Mouse (Mus musculus) kidney, embryonic 16.5 days (tissue): ENCODE measurements at regions not wholly inside any gene's neighbourhood (a gene's known extent, or its start where the extent isn't known, plus 50 kb on each side); places are given as distances from the start of the nearest gene placed in this dataset.

Source experiments
- ATAC-seq: fragments of 200-750 bp; cut with Nextera tagmentation; 2 replicates; pipeline ENCODE4 v1.8.0; 2017; ENCODE audit warnings: moderate TSS enrichment; ENCODE audit not compliant: low FRiP score, low TSS enrichment
- H3K27ac ChIP-seq: fragments of 300-500 bp; sonication (generic); 2 replicates; pipeline ENCODE4 v1.5.1; 2014; ENCODE audit warnings: low read length
- H3K27me3 ChIP-seq: fragments of 300-500 bp; sonication (generic); 2 replicates; pipeline ENCODE4 v1.6.1; 2014; ENCODE audit warnings: low read length, control low read depth, mixed read lengths; ENCODE audit not compliant: insufficient read depth
- H3K36me3 ChIP-seq: fragments of 300-500 bp; sonication (generic); 2 replicates; pipeline ENCODE4 v1.6.1; 2014; ENCODE audit warnings: low read length, control low read depth, mixed read lengths; ENCODE audit not compliant: insufficient read depth
- H3K4me1 ChIP-seq: fragments of 300-500 bp; sonication (generic); 2 replicates; pipeline ENCODE4 v1.6.1; 2014; ENCODE audit warnings: low read length, control low read depth, mixed read lengths; ENCODE audit not compliant: insufficient read depth
- H3K4me2 ChIP-seq: fragments of 300-500 bp; sonication (generic); replicated peaks from 2 replicates; pipeline ENCODE4 v1.6.1; 2014; ENCODE audit warnings: low read depth, low read length
- H3K4me3 ChIP-seq: fragments of 300-500 bp; sonication (generic); 2 replicates; pipeline ENCODE4 v1.5.1; 2014; ENCODE audit warnings: mild to moderate bottlenecking, low read length
- H3K9ac ChIP-seq: fragments of 300-500 bp; sonication (generic); replicated peaks from 2 replicates; pipeline ENCODE4 v1.6.1; 2014; ENCODE audit warnings: low read length
- H3K9me3 ChIP-seq: fragments of 300-500 bp; sonication (generic); 2 replicates; pipeline ENCODE4 v1.6.1; 2016; ENCODE audit warnings: low read length, control low read depth
- WGBS: fragments of 180-500 bp; shearing (Covaris S2); extraction: QIAGEN DNeasy Blood & Tissue Kit; methylation state at CpG from one replicate; pipeline ENCODE4 v1.1.7; 2014; 5-methylcytosine and 5-hydroxymethylcytosine counted together

GRCm38 (mm10) chr9:104444906-104445305 is 102.2 kb upstream of the Cpne4 start:
- Histone ChIP-seq H3K9me3 (no peaks in the 10 kb centered on the region), H3K9ac (no peak overlapping the region), H3K4me3 (no peak overlapping the region), H3K27me3 (no peaks in the 10 kb centered on the region), H3K4me1 (no peaks in the 10 kb centered on the region), H3K27ac (no peak overlapping the region), H3K4me2 (no peak overlapping the region), H3K36me3 (no peaks in the 10 kb centered on the region)
- ATAC-seq, result no peak
- WGBS, result 58% methylated on average over 5 of the region's 5 CpGs

- no peaks in the 10 kb centered on the region for H3K36me3 ChIP-seq
- no peak overlapping the region for H3K4me3 ChIP-seq
- no peaks in the 10 kb centered on the region for H3K9me3 ChIP-seq
- no peak overlapping the region for H3K4me2 ChIP-seq
- H3K9ac ChIP-seq, result no peak overlapping the region
- ATAC-seq, result no peak
- 64% methylated on average over 7 of the region's 7 CpGs for WGBS
- no peaks in the 10 kb centered on the region for H3K27me3 ChIP-seq
- no peaks in the 10 kb centered on the region for H3K4me1 ChIP-seq
- no peak overlapping the region for H3K27ac ChIP-seq
These were observed 103.8 kb upstream of the Cpne4 start for GRCm38 (mm10) chr9:104443236-104443635.

- Histone ChIP-seq H3K27ac (no peak overlapping the region), H3K4me2 (no peak overlapping the region), H3K9me3 (no peaks in the 10 kb centered on the region), H3K4me1 (peaks cover 14% of the 10 kb centered on the region; the same call in 1 of the 2 replicates), H3K4me3 (no peak overlapping the region), H3K9ac (no peak overlapping the region), H3K36me3 (no peaks in the 10 kb centered on the region), H3K27me3 (no peaks in the 10 kb centered on the region)
- 11% methylated on average over 5 of the region's 5 CpGs for WGBS
- ATAC-seq, result 0 out of 2 replicates have a peak, but pooled peaks have one; percentile 17
These were observed 75.5 kb upstream of the Acpp start for GRCm38 (mm10) chr9:104413021-104413420.

- H3K36me3 ChIP-seq, result no peaks in the 10 kb centered on the region
- H3K9ac ChIP-seq, result no peak overlapping the region
- no peaks in the 10 kb centered on the region for H3K9me3 ChIP-seq
- peaks cover 19% of the 10 kb centered on the region; the same call in 1 of the 2 replicates for H3K4me1 ChIP-seq
- no peak overlapping the region for H3K27ac ChIP-seq
- H3K4me2 ChIP-seq, result no peak overlapping the region
- no peak for ATAC-seq
- 2% methylated on average over 5 of the region's 5 CpGs for WGBS
- no peak overlapping the region for H3K4me3 ChIP-seq
- no peaks in the 10 kb centered on the region for H3K27me3 ChIP-seq
These were observed 72.7 kb upstream of the Acpp start for GRCm38 (mm10) chr9:104410211-104410610.

- Histone ChIP-seq H3K27me3 (no peaks in the 10 kb centered on the region), H3K9ac (peak overlapping the region; percentile 16; the same call in 1 of the 2 replicates), H3K9me3 (no peaks in the 10 kb centered on the region), H3K4me3 (peak overlapping the region; percentile 41), H3K4me1 (peaks cover 19% of the 10 kb centered on the region; the same call in 1 of the 2 replicates), H3K4me2 (peak overlapping the region; percentile 59), H3K36me3 (no peaks in the 10 kb centered on the region), H3K27ac (no peak overlapping the region)
- ATAC-seq, result no peak
- WGBS, result 19% methylated on average over 12 of the region's 12 CpGs
These were observed 71.8 kb upstream of the Acpp start for GRCm38 (mm10) chr9:104409381-104409780.

- Histone ChIP-seq H3K4me3 (peak overlapping the region; percentile 41), H3K9ac (peak overlapping the region; percentile 16; the same call in 1 of the 2 replicates), H3K27me3 (no peaks in the 10 kb centered on the region), H3K4me1 (peaks cover 19% of the 10 kb centered on the region; the same call in 1 of the 2 replicates), H3K4me2 (peak overlapping the region; percentile 59), H3K9me3 (no peaks in the 10 kb centered on the region), H3K27ac (no peak overlapping the region), H3K36me3 (no peaks in the 10 kb centered on the region)
- 0 out of 2 replicates have a peak, but pooled peaks have one; percentile 24 for ATAC-seq
- 13% methylated on average over 21 of the region's 21 CpGs for WGBS
These were observed 71.2 kb upstream of the Acpp start for GRCm38 (mm10) chr9:104408571-104409294.

- Histone ChIP-seq H3K27me3 (no peaks in the 10 kb centered on the region), H3K4me1 (peaks cover 19% of the 10 kb centered on the region; the same call in 1 of the 2 replicates), H3K27ac (no peak overlapping the region), H3K4me3 (peak overlapping the region; percentile 37), H3K4me2 (peak overlapping the region; percentile 59), H3K9ac (0 out of 2 replicates have a peak overlapping the region, but pooled peaks have one; percentile 19), H3K36me3 (no peaks in the 10 kb centered on the region), H3K9me3 (no peaks in the 10 kb centered on the region)
- peak; percentile 69 for ATAC-seq
- WGBS, result 8% methylated on average over 18 of the region's 18 CpGs
These were observed 70.2 kb upstream of the Acpp start for GRCm38 (mm10) chr9:104407559-104408376.

GRCm38 (mm10) chr9:104407011-104407410 is 69.5 kb upstream of the Acpp start:
- H3K36me3 ChIP-seq, result no peaks in the 10 kb centered on the region
- 81% methylated on average over 2 of the region's 2 CpGs for WGBS

GRCm38 (mm10) chr9:104406491-104406890 is 68.9 kb upstream of the Acpp start:
- H3K4me2 ChIP-seq, result no peak overlapping the region
- no peak overlapping the region for H3K4me3 ChIP-seq
- H3K9me3 ChIP-seq, result no peaks in the 10 kb centered on the region
- H3K4me1 ChIP-seq, result peaks cover 19% of the 10 kb centered on the region; the same call in 1 of the 2 replicates
- WGBS, result 71% methylated on average over 7 of the region's 7 CpGs
- no peak overlapping the region for H3K27ac ChIP-seq
- H3K9ac ChIP-seq, result no peak overlapping the region
- ATAC-seq, result no peak
- H3K27me3 ChIP-seq, result no peaks in the 10 kb centered on the region
- H3K36me3 ChIP-seq, result no peaks in the 10 kb centered on the region

More at GRCm38 (mm10) chr9:104407011-104407410, 69.5 kb upstream of the Acpp start:
- Histone ChIP-seq H3K27me3 (no peaks in the 10 kb centered on the region), H3K4me1 (peaks cover 19% of the 10 kb centered on the region; the same call in 1 of the 2 replicates), H3K9ac (no peak overlapping the region), H3K4me3 (no peak overlapping the region), H3K27ac (no peak overlapping the region), H3K9me3 (no peaks in the 10 kb centered on the region), H3K4me2 (no peak overlapping the region)
- ATAC-seq, result no peak
